Mouse (Mus musculus) mature B cell (primary cell): ENCODE results near the gene Gse1.

Source experiments
- in situ Hi-C: fragments of 300-500 bp; cut with MboI; formaldehyde crosslinking; loops from 2 replicates; pipeline ENCODE4 v1.14.3; 2019

The Gse1 gene

GRCm38 (mm10) chr8:120616663-120617626 is 388.7 kb downstream of the Gse1 start:
- in situ Hi-C loops: no loop called here

GRCm38 (mm10) chr8:120618110-120618509 is 389.9 kb downstream of the Gse1 start:
- in situ Hi-C loops: no loop called here

- in situ Hi-C loops: no loop called here
These were observed 391.3 kb downstream of the Gse1 start for GRCm38 (mm10) chr8:120619235-120620180.

- in situ Hi-C loops: no loop called here
These were observed 392.2 kb downstream of the Gse1 start for GRCm38 (mm10) chr8:120620441-120620840.

- in situ Hi-C loops: no loop called here
These were observed 393.9 kb downstream of the Gse1 start for GRCm38 (mm10) chr8:120622161-120622560.

GRCm38 (mm10) chr8:120623608-120624007 is 395.4 kb downstream of the Gse1 start:
- in situ Hi-C loops: no loop called here

GRCm38 (mm10) chr8:120626461-120626860 is 398.2 kb downstream of the Gse1 start:
- in situ Hi-C loops: loop anchor here (25.0 kb wide), 1 partner anchor 461 kb away; the partner anchor contains the start of gene Foxf1

- in situ Hi-C loops: loop anchor here (25.0 kb wide), 1 partner anchor 460 kb away; the partner anchor contains the start of gene Foxf1
These were observed 399.0 kb downstream of the Gse1 start for GRCm38 (mm10) chr8:120627298-120627697.

GRCm38 (mm10) chr8:120630031-120630430 is 401.8 kb downstream of the Gse1 start:
- in situ Hi-C loops: loop anchor here (25.0 kb wide), 1 partner anchor 457 kb away; the partner anchor contains the start of gene Foxf1

- in situ Hi-C loops: loop anchor here (25.0 kb wide), 1 partner anchor 456 kb away; the partner anchor contains the start of gene Foxf1
These were observed 402.6 kb downstream of the Gse1 start for GRCm38 (mm10) chr8:120630848-120631247.
